Mouse (Mus musculus) regulatory T cell (primary cell): ENCODE measurements around the gene Nrarp.

Experiments
- in situ Hi-C: fragments of 300-600 bp; cut with MboI, MseI; formaldehyde crosslinking; loops from one replicate; pipeline ENCODE4 v1.15.1; 2025; ENCODE audit warnings: high pct_unique_total_duplicates

Nrarp gene

DNA sequence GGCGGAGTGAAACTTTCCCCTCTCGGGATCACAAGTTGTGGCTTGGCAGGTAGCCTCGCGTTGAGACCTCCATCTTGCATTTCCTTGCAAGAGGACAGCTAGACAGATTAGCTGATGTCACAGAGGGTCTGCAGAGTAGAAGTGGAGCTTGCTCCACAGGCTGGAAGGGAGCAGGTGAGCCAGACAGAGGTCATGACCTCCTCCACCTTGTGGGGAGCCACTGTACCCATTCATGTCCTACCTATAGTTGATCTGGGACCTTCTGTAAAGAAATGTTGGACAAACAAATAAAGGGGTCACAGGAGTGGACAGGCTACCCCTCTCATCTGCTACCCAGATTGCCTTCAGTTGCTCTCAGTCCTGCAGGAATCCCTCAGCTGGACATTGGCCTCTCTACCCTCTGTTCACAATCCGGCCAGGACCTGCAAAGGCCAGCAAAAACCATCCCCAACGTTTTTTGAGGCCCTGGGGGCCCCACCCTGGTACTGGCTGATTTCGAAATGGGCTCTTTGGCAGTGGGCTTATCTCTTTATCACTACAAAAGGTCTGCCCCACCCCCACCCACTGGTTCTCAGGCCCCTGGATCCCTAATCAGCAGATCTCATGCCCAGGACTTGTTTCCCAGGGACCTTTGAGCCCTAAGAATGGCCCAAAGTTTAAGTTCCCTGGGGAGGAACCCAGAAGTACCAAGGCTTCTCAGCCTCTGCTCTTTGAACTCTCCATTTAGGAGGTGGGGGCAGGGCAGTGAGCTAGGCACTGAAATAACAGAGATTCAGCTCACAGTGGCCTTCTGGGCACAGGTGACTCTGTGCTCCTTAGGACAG lies 5.5 kb upstream of the Nrarp start:
- in situ Hi-C loops = no loop called here

DNA sequence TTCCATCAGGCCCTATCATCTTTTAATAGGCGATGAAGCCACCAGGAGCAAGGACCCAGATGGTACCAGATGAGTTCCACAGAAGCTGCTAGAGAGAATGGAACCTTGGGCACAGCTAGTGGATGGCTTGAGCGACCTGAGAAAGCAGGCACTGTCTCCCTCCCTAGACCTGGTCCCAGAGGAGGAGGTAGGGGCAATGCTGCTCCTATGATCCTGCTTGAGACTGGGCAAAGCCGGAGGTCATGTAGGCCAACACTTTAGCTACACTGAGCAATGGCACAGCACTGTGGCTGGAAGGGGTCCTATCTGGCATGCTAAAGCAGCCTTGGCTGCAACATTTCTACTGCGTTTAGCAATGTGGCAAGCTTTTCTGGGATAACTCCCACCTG lies 4.9 kb upstream of the Nrarp start:
- in situ Hi-C loops = no loop called here

DNA sequence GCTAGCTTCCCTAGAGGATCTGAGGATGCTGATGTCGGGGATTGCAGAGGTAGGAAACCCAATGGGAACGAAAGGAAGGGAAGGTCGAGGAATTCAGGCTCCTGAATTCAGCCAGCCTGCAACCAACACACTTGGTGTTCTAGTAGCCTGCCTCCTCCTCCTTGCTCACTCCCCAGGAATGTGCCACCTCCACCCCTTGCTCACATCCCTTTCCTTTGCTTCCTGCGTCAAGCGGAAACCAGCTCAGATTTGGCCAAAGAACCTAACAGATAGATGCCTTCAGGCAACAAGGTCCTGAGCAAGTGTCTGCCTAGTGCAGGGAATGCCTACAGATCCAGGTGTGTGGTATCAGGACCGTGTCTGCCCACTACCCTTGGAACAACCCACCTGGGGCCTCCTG lies 4.0 kb upstream of the Nrarp start:
- in situ Hi-C loops = no loop called here

DNA sequence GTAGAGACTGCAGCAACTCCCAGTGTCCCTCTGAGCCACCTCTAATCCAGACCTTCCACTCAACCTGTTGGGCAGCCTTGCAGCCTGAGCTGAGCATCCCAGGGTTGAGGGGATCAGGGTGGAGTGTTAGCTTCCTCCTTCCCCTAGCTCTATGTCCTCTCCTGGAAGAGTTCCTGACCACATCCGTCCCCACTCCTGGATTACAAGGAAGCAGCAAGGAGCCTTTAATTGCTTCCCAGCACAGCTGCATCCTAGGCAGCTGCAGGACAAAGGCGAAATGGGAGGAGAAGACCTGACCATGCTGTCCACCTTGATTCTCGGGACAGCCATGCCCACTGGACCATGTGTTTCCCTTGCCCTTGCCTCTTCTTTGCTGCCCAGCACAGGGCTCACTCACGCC lies 3.5 kb upstream of the Nrarp start:
- in situ Hi-C loops = no loop called here

DNA sequence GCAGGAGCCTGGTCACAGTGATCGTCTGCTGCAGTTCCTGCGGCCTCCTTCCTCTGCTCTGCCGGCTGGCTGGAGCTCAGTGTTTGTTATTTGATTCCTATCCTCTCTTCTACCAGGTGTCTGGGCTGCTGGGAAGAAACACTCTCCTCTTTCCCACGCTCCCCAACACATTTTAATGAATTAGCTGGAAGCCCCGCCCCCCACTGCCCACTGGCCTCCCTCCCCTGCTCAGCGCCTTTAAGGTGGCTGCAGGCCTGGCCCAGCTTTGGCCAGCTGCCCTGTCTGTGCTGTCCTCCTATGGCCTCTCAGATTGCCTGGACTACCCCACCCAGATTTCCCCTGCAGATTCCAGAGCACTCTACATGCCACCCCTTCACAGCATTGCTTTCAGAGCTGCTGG lies 2.9 kb upstream of the Nrarp start:
- in situ Hi-C loops = no loop called here

DNA sequence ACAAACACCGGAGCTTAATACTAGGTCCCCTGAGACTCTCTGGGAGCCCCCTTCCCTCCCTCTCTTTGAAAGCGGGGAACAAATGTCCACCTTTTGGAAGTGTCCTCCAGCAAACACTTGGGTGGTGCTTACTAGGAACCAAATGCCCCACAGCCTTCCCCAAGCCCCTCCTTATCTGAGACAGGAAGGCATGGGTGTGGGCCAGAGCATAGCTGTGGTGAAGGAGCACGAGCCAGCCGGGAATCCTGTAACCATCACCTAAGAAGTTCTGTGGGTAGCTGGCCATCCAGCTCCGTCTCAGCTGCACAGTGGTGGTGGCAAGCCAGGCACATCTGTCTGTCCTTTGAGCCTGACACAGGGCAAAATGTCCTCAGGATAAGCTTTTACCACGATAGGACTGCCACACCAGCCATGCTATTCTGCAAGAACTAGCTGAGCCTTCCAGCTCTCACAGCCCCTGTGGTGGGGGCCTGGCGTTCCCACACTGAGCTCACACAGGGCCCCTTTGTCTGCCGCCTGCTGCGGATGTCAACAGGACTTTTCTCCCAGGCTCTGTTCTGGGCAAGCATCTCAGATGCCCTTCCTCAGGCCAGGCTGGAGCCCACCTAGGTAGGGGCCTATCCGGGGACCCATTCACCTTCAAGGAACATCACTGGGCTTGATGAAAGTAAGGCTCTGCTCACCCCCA lies 2.1 kb upstream of the Nrarp start:
- in situ Hi-C loops = no loop called here

DNA sequence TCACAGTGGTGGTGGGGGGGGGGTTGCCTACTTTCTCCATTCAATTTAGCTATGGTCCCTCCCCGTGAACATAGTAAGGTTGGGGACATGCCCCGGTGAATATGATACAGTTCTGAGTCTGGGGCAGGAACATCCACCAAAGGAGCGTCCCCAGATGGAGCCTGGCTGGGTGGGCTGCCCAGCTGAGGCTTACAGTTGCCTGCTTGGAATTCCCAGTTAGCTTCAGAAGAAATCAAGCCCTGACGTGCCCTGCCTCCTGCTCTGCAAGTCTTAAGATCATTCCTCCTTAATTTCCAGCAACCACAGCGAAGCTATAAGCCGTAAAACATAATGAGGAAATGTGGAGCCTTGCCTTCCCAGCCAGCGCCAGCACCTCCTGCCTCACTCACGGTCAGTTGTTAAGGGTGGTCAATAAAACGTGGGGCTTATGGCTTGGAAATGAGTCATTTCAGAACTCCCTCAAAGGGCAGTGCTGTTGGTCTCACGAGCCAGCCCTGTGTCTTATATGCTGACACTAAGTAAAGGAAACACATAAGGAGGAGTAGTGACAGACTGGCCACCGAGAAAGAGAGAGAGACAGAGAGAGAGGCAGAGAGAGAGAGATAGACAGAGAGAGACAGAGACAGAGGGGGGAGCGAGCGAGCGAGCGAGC lies 866 bp upstream of the Nrarp start:
- in situ Hi-C loops = no loop called here

DNA sequence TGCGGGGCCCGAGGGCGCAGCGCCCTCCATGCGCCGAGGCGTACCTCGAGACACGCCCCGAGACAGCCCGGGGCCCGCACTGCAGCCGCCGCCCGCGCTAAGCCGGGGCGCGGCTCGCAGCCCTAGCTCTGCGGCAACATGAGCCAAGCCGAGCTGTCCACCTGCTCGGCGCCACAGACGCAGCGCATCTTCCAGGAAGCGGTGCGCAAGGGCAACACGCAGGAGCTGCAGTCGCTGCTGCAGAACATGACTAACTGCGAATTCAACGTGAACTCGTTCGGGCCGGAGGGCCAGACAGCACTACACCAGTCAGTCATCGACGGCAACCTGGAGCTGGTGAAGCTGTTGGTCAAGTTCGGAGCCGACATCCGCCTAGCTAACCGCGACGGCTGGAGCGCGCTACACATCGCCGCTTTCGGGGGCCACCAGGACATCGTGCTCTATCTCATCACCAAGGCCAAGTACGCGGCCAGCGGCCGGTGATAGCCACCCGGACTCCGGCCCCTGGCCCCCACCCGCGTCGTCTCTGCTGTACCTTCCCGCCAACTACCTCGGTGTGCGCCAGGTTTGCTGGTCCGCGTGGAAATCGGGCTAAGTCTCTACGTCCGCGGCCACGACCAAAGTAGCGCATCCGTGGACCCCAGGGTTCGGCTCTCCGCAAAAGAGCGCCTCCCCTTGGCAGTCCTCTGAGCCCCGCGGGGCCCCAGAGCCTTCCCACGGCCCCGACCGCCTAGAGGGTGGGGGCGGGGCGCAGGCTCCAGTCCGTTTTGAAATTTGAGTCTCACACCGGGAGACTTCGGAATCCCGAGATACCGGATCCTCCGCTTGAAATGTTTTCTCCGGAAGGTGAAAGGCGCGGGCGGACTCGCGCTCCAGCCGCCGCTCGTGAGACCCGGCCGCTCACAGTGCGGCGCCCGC lies 674 bp downstream of the Nrarp start:
- in situ Hi-C loops = no loop called here

DNA sequence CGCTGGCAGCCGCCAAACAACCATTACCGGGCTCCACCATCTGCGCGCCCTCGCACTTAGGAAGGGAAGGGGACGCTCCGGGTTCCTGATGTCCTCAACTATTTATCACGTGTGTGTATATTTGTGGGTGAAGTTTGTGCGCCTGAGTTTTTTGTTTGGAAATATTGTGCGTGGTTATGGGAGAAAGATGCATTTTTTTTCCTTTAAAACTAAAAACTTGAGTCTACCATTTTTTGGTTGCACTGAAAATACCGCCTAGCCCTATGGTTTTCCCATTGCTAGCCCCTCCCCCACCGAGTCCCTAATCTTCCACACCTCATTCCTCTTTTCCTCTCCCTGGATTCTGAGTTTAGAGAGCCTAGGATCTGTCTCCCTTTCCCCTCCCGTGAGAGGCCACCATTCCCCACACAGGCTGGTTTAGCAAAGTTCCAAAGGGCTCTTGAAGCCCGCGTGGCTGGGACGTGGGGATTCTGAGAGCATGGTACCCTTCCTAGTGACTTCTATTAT lies 1.4 kb downstream of the Nrarp start:
- in situ Hi-C loops = no loop called here

DNA sequence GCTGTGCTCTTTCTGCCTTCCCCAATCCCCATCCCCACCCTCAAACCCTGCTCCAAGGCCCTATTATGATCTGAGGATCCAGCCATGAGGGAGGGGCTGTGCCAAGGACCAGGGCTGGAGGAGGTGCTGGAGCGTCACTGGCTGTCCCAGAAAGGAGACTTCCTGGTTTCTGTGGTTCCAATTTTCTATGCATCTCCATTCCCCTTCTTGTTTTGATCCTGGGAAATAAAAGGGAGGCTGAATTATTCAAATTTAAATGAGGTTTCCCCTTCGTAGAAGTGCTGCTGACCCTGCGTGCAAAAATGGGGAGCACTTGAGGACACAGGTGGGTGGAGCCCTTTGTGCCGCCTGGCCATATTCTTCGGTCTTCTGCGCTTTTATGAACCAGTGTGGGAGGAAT lies 2.1 kb downstream of the Nrarp start:
- in situ Hi-C loops = no loop called here

DNA sequence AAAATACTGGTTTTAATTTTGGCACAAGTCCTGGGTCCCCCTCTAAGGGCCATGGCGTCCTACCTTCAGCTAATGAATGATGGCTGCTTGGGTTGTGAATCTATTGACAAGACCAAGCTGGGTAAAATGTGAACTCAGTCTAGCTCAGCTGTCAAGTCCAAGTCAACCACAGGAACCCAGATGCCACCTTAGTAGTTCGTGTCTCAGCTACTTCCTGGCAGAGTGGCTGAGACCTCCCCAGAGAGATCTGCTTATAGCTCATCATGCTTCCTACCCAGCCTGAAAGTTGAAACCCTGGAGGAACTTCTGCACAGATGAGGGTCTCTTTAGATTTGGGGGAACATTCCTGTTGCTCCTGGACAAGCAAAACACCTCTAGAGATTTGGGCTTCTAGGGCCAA lies 2.8 kb downstream of the Nrarp start:
- in situ Hi-C loops = no loop called here

DNA sequence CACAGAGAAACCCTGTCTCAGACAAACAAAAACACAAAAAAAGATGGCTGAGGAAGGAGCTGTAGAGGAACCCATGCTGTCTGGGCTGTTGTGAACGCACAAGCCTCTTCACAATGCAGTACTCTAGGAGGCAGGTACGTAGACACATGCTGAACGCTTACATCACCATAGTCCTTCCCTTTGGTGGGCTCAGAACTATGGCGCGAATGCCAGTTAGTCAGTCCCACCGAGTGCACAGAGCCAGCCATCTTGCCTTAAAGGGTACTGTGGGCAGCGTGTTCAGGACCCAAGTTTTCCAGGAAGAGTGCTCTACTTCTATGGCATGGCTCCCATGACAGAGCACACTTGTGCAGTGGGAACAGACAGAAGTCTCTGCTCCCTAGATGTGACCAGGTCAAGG lies 3.9 kb downstream of the Nrarp start:
- in situ Hi-C loops = no loop called here

DNA sequence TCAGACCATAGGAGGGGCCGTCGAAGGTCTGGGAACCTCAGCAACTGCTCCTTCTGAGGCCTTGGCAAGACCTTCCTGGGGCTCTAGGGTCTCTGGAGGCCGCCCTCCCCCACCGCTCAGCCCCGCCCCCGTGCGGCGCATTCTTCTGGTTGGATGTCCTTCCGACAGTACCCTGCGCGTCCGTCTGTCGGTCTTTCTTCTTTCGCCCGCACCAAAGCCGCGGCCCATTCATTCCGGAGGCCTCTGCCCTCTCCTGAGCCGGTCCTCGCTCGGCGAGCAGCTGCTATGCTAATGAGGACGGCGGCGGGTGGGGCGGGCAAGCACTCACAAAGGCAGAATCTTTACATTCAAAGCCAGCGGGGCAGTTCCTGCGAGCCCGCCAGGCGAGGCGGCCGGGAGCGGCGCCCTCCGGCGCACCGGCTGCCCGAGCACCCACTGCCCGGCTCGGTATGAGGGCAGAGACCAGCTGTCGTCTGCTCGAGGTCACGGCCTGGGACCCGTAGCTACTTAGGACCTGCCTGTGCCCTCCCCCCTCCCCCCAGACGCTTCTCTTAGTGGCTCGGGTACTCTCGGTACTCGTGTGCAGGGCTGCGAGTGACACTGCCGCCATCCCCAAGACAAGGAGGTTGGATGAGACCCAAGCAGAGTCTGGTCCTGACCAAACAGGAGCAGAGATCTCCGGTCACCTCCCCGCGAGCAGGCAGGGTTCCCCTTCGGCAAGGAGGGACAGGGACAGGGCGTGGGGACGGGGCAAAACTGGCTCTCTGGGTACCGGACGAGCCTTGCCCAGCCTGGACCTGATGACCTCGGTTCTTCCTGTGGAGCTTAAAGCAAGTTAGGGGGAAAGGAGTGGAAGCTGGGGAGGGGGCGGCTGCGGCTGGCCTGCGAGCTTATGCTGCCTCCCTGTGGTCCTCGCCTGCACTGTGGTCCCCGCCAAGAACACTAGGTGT lies 5.3 kb downstream of the Nrarp start:
- in situ Hi-C loops = no loop called here

DNA sequence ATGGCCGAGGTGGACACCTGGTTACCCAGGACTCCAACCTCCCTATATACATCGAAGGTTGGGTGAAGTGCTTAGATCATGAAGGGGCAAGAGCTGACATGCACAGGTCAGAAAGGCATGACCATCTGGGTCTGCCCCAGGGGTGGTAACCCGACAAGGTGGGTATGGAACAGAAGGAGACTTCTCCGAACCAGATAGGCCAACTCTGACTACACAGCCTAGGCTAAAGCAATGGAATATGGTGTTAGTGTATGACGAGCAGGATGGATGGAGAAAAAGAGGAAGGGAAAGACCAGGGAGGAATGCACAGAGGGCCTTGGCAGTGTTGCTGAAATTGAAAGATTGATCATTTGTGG lies 6.0 kb downstream of the Nrarp start:
- in situ Hi-C loops = no loop called here

DNA sequence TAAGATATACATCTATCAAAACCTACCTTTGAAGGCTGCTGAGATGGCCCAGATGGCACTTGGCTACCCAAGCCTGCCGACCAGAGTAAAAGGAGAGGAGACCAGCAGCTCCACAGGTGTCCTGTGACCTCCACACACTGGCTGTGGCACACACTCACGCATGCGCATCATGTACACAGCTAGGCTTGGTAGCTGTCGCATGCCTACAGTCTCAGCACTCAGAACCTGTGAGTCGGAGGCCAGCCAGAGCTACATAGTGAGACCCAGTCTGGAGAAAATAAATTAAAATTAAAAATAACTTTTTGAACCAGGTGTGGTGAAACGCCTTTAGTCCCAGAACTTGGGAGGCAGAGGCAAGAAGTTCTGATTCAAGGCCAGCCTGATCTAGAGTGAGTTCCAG lies 7.3 kb downstream of the Nrarp start:
- in situ Hi-C loops = no loop called here

DNA sequence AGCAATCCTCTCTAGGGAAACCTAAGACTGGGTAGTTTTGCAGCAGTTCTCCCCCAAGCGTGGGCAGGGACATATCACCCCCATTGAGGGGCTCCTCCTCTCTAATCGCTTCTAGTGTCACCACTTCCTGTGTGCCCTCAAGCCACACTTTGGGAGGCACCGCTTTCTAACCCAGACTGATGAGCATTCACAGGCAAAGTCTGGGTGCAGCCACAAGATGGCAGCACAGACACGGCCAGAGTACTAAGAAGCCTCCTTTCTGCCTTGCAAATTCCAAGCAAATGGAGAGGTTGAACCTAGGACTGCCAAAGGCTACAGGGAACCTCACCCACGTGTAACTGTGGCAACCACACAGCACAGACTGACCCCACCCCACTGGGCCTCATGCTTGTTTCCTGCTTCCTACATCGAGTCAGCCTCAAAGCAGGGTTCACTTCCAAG lies 12.8 kb downstream of the Nrarp start:
- in situ Hi-C loops = no loop called here

DNA sequence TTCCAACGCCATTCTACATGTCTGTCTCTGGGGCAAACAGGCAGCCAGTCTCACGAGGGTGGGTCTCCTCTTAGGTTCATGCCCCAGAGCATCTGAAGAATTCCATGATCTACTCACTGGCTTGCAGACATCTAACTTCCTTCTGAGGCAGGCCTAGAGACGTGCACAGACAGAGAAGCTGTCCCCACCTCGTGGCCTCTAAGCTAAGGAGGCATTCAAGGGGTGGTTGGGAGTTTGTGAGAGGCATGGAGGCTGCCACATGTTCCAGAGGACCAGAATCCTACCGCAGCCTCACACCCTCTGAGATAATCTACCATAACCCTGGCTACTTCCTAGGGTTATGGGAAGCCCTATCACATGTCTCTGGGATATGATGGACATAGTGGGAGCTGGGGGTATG lies 13.4 kb downstream of the Nrarp start:
- in situ Hi-C loops = no loop called here

DNA sequence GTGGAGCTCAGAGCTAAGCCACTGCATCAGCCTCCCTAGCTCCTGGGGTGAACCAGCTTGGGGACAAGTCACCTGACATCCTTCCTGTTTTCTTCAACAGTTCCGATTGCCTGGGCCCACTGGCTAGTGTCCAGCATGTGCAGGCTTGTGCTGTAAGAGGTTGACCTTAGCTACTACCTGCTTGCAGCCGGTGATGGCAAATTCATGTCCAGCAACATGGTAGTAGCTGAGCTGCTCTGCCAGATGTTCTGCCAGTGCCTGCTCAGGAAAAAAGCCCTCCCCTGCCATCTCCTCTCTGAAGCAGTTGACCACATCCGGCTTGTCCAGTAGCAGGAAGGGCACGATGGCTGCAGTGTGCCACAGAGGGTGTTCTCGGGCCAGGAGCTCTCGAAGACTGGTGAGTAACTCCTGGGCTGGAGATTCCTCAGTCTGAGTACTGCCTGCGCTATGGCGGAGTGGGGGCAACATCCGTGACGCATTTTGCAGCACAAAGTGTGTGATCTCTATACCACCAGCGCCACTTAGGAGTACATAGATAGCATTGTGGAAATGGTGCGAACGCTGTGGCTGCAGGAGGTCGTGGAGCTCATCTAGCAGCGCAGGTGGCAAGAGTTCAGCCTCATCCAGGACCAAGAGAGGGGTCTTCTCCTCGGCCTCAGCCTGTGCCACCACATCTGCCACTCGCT lies 14.1 kb downstream of the Nrarp start:
- in situ Hi-C loops = no loop called here

DNA sequence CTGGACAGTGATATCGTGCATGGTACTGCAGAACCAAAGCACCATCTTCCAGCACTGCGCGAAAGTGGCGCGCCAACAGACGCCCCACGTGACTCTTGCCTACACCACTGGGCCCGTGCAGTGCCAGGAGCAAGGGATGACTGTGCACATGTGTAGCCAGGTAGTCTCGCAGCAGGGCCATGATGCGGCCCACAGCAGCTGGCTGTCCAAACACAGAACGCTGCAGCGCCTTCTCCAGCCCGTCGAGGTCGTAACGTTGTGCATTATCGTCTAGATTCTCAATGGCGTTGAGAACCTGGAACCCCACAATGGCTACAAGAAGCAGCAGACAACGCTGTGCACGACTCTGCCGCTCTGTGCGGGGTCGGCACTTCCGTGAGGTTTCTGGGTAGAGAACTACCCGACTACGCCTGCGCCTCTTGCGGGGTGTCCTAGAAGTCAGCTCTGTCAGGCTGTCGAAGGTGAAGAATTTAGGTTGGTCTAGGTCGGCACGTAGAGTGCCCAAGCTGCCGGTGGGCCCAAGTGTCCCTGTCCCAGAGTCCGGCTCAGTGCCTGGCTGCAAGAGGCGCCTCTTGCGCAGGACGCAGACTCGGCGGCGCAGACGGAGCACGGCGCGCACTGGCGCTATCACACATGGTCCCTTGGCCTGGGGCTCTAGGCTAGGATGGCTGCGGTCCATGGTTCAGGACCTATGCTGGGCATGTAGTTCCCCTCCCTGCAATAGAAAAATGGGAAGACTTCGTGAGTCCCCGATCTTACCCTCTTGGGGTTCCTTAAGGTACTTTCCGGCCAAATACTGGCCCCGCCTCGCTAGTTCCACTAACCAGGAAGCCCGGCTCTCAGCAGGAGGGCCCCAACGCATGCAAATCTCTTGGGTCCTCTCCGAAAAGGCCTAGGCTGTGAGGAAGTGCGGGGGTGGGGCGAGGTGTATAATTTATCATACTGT lies 14.9 kb downstream of the Nrarp start:
- in situ Hi-C loops = no loop called here
